Mouse (Mus musculus) MEL (cell line): ENCODE data around the gene Ubtf.

Experiments used
- CTCF ChIP-seq, 3 experiments: IDR thresholded peaks in 2 of 3; conservative IDR thresholded peaks in 1 of 3; 2 replicates each; pipeline ENCODE4 v1.5.1; 2011 to 2012; ENCODE audit warnings: low read length in 3 of 3, low read depth in 2 of 3, mild to moderate bottlenecking in 2 of 3, improper control_type of control experiment in 1 of 3, inconsistent platforms in 1 of 3, mixed read lengths in 1 of 3, moderate library complexity in 1 of 3; ENCODE audit not compliant: control insufficient read depth in 1 of 3, insufficient read depth in 1 of 3, poor library complexity in 1 of 3, severe bottlenecking in 1 of 3
- EP300 ChIP-seq, 2 experiments: IDR thresholded peaks; 2 replicates each; pipeline ENCODE4 v1.6.1; 2011; ENCODE audit warnings: improper control_type of control experiment in 2 of 2, low read length in 2 of 2, low read depth in 1 of 2, mild to moderate bottlenecking in 1 of 2
- GATA1 ChIP-seq: IDR thresholded peaks from 2 replicates; pipeline ENCODE4 v1.6.1; 2011; ENCODE audit warnings: low read depth, low read length, improper control_type of control experiment
- POLR2A ChIP-seq, 2 experiments: IDR thresholded peaks; 2 replicates each; pipeline ENCODE4 v1.6.1; 2011 to 2012; ENCODE audit warnings: low read length in 2 of 2, mild to moderate bottlenecking in 2 of 2, control low read depth in 1 of 2, improper control_type of control experiment in 1 of 2, low read depth in 1 of 2, moderate library complexity in 1 of 2; ENCODE audit not compliant: control insufficient read depth in 1 of 2, insufficient read depth in 1 of 2, poor library complexity in 1 of 2
- TAL1 ChIP-seq: IDR thresholded peaks from 2 replicates; pipeline ENCODE4 v1.6.1; 2012; ENCODE audit warnings: mild to moderate bottlenecking, inconsistent platforms, low read length, moderate library complexity, mixed read lengths

DNA sequence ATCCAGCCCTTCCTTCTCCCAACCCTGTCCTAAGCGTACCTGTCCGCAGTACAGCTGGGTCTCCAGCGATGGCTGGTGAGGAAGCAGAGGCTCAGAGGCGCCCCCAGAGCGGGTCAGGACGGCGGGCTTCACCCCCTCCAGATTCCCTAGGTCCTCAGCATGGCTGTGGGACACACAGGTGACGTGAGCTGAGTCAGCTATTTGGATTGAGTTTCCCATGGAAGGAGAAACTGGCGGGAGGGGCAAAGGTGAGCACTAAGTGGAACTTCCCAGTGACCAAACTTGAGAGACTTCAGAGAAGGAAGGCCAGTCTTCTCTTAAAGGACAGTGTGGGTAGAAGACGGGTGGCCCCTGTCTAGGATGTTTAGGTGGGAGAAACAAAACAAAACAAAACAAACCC is 38.8 kb upstream of the Ubtf start:
- TF ChIP-seq CTCF (IDR thresholded peaks at IDR 0.05 in 2 of 3, conservative IDR thresholded peaks at IDR 0.05 in 1 of 3; ENCODE audit: control insufficient read depth in 1 of 3, insufficient read depth in 1 of 3, low read depth in 2 of 3, low read length in 3 of 3, poor library complexity in 1 of 3, severe bottlenecking in 1 of 3) (no peak), EP300 (IDR thresholded peaks at IDR 0.05; ENCODE audit: low read depth in 1 of 2, low read length in 2 of 2) (no peak), TAL1 (no peak), POLR2A (IDR thresholded peaks at IDR 0.05; ENCODE audit: control insufficient read depth in 1 of 2, insufficient read depth in 1 of 2, low read depth in 1 of 2, low read length in 2 of 2, poor library complexity in 1 of 2) (no peak), GATA1 (no peak)
